Mouse (Mus musculus): Measurements from ENCODE around the gene Ccdc141.

DNA sequence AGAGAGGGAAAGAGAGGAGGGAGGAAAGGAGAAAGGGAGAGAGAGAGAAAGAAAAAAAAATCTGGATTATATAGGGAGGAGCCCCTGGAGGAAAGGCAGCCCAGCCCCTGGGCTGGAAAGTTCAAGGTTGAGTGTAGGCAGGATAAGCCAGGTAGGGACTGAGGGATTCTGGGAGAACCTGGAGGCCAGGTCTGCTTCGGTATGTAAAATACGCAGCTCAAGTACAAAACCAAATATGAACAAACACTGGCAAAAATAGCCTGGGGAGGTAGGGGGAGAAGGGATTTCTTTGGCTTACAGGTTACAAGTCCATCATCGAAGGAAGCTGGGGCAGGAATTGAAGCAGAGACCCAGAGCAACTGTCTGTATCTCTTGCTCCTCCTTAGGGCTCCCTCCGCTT is 183.1 kb downstream of the Ccdc141 start:
- TF ChIP-seq ZNF384 (IDR thresholded peaks at IDR 0.05; ENCODE audit: low read depth, low read length) (no peak), HCFC1 (IDR thresholded peaks at IDR 0.05; ENCODE audit: borderline replicate concordance, insufficient read depth, low read length) (no peak), ZC3H11A (IDR thresholded peaks at IDR 0.05; ENCODE audit: borderline replicate concordance, low read depth, low read length) (no peak)

Measured in ES-E14 (cell line).